ENCODE assay signal across 24 mouse cellular contexts in genomic region chr2:6543650-6544049, GRCm38 (mm10).
DNase-seq lines count a peak whose midpoint lies in the region; ATAC-seq and TF ChIP-seq lines count a peak whose summit lies in the region.
"Had no signal": no experiment of that assay in that cellular context is flagged by ENCODE, and none has a peak within 500 bp of the region (broad histone marks: within the 10 kb centered on the region; RNA-seq: fewer than 3 reads in every experiment).

No protein-coding gene starts in this region.

- no peak overlapping the region for H3K4me3 ChIP-seq in layer of hippocampus, adult 2 months
- peak overlapping the region in 1 of 3 experiments; percentile 43 for H3K4me3 ChIP-seq in CH12.LX (replicated peaks in 1 of 3; ENCODE audit: low read depth in 2 of 3, low read length in 2 of 3, poor library complexity in 1 of 3)
- H3K4me3 ChIP-seq in ES-E14 (ENCODE audit: insufficient read depth in 1 of 2, low read depth in 1 of 2, low read length in 2 of 2, poor library complexity in 1 of 2, severe bottlenecking in 1 of 2): no peak overlapping the region
- H3K4me3 ChIP-seq: forebrain, embryonic 10.5 days; forebrain, embryonic 13.5 days; heart, adult 2 months; heart, embryonic 10.5 days; heart, embryonic 13.5 days; hindbrain, embryonic 12.5 days; hindbrain, embryonic 15.5 days had no signal

- TF ChIP-seq CTCF in layer of hippocampus, adult 2 months (conservative IDR thresholded peaks at IDR 0.05): no peak
- TF ChIP-seq CTCF in CH12.LX (conservative IDR thresholded peaks at IDR 0.05 in 1 of 2, IDR thresholded peaks at IDR 0.05 in 1 of 2; ENCODE audit: low read depth in 2 of 2, low read length in 2 of 2): no peak

- H3K27me3 ChIP-seq in CH12.LX (replicated peaks): no peaks in the 10 kb centered on the region
- H3K27me3 ChIP-seq: forebrain, embryonic 13.5 days; heart, embryonic 13.5 days; hindbrain, embryonic 12.5 days; hindbrain, embryonic 15.5 days; Patski had no signal

- no peak for DNase-seq in layer of hippocampus, adult 2 months (ENCODE audit: low spot score in 2 of 2)
- no peak for DNase-seq in layer of hippocampus, postnatal 25 days (ENCODE audit: extremely low spot score in 1 of 2, low spot score in 1 of 2)
- DNase-seq in right cerebral cortex, postnatal 25 days: peak; percentile 2
- DNase-seq in right cerebral cortex, postnatal 36 days (ENCODE audit: low spot score in 2 of 2): no peak
- no peak for DNase-seq in CH12.LX (ENCODE audit: extremely low read depth)
- DNase-seq in ES-E14 (ENCODE audit: low read depth, low spot score): no peak
- DNase-seq: adrenal gland, postnatal 10 days; adrenal gland, postnatal 36 days; cerebellum, adult 18-20 months; cerebellum, adult 9-10 months; cerebellum, postnatal 14 days; gastrocnemius, postnatal 25 days; heart, adult 2 months; heart, postnatal 14 days had no signal

- dilution Hi-C loops in CH12.LX (cut with MboI; ENCODE audit: extremely low pct_ligation_motif_present, extremely low pct_unique_long_range_greater_than_20kb, low sequenced_read_pairs): no loop called here

- TF ChIP-seq POLR2A in CH12.LX (IDR thresholded peaks at IDR 0.05; ENCODE audit: low read depth, low read length): no peak

- no peak for TF ChIP-seq RAD21 in CH12.LX (IDR thresholded peaks at IDR 0.05; ENCODE audit: low read depth, low read length)

- no peaks in the 10 kb centered on the region; the same call in 1 of the 2 replicates for H3K79me2 ChIP-seq in CH12.LX (replicated peaks; ENCODE audit: control insufficient read depth, extremely low read depth, insufficient read depth, poor library complexity, severe bottlenecking)

- H3K4me1 ChIP-seq in CH12.LX (ENCODE audit: control insufficient read depth in 1 of 2, insufficient read depth in 2 of 2): peaks cover 19 to 88% of the 10 kb centered on the region in 2 experiments
- peaks cover 2 to 6% of the 10 kb centered on the region in 2 experiments; a peak in 1 of 4 replicates for H3K4me1 ChIP-seq in ES-E14 (ENCODE audit: control insufficient read depth in 2 of 2, insufficient read depth in 2 of 2, low read length in 2 of 2, poor library complexity in 1 of 2)

- peak overlapping the region; percentile 46 for H3K9ac ChIP-seq in CH12.LX (ENCODE audit: insufficient read depth, low read depth)
- no peak overlapping the region for H3K9ac ChIP-seq in ES-E14 (ENCODE audit: insufficient read depth, low read depth, low read length, poor library complexity, severe bottlenecking)
- H3K9ac ChIP-seq: forebrain, embryonic 13.5 days; heart, embryonic 13.5 days; hindbrain, embryonic 12.5 days; hindbrain, embryonic 15.5 days had no signal

- peak overlapping the region; percentile 33 for H3K4me2 ChIP-seq in CH12.LX (ENCODE audit: insufficient read depth, low read depth, poor library complexity, severe bottlenecking)
- H3K4me2 ChIP-seq: forebrain, embryonic 13.5 days; heart, embryonic 13.5 days; hindbrain, embryonic 12.5 days; hindbrain, embryonic 15.5 days had no signal

- 0 out of 2 replicates have a peak overlapping the region, but pooled peaks have one; percentile 33 for H3K27ac ChIP-seq in layer of hippocampus, adult 2 months
- H3K27ac ChIP-seq in CH12.LX (ENCODE audit: insufficient read depth, low read depth) (peak overlapping the region; percentile 96), ES-E14 (ENCODE audit: insufficient read depth, low read depth, low read length, poor library complexity, severe bottlenecking) (no peak overlapping the region)
- H3K27ac ChIP-seq: forebrain, embryonic 10.5 days; forebrain, embryonic 13.5 days; heart, adult 2 months; heart, embryonic 10.5 days; heart, embryonic 13.5 days; hindbrain, embryonic 12.5 days; hindbrain, embryonic 15.5 days had no signal

- no peak for ATAC-seq in inflammation-experienced regulatory T-cells, adult 6 months
- ATAC-seq: CD4-positive, CD25-positive, alpha-beta regulatory T cell, adult 4 months; forebrain, embryonic 13.5 days; Patski had no signal

- in situ Hi-C loops in CH12.LX (cut with MboI; ENCODE audit: low pct_ligation_motif_present, low pct_unique_long_range_greater_than_20kb, low sequenced_read_pairs): no loop called here
- in situ Hi-C loops in ES-E14 (cut with MboI; ENCODE audit: low sequenced_read_pairs in 2 of 2, unreplicated experiment in 2 of 2): no loop called here

- H3K9me3 ChIP-seq in CH12.LX (replicated peaks; ENCODE audit: low read length) (no peaks in the 10 kb centered on the region), ES-E14 (ENCODE audit: control insufficient read depth, insufficient read depth, low read depth, low read length) (no peaks in the 10 kb centered on the region)
- H3K9me3 ChIP-seq: forebrain, embryonic 10.5 days; forebrain, embryonic 13.5 days; G1E; heart, embryonic 10.5 days; heart, embryonic 13.5 days; hindbrain, embryonic 12.5 days; hindbrain, embryonic 15.5 days had no signal

- no peak for TF ChIP-seq EP300 in CH12.LX (IDR thresholded peaks at IDR 0.05; ENCODE audit: low read length)

- H3K36me3 ChIP-seq in CH12.LX (replicated peaks in 1 of 2; ENCODE audit: control insufficient read depth in 1 of 2, insufficient read depth in 1 of 2, low read length in 1 of 2) (peaks cover 14 to 26% of the 10 kb centered on the region in 2 experiments), ES-E14 (ENCODE audit: control insufficient read depth, insufficient read depth, low read length, poor library complexity, severe bottlenecking) (no peaks in the 10 kb centered on the region)
- H3K36me3 ChIP-seq: G1E; heart, embryonic 10.5 days; hindbrain, embryonic 12.5 days; hindbrain, embryonic 15.5 days had no signal

TF ChIP-seq in CH12.LX, 34 proteins besides CTCF, POLR2A, EP300 and RAD21:
- TF ChIP-seq CHD1 (IDR thresholded peaks at IDR 0.05; ENCODE audit: low read depth, low read length) (no peak), TBP (conservative IDR thresholded peaks at IDR 0.05; ENCODE audit: low read depth, low read length) (no peak), ZNF384 (IDR thresholded peaks at IDR 0.05; ENCODE audit: low read depth, low read length) (no peak), JUN (IDR thresholded peaks at IDR 0.05; ENCODE audit: insufficient read depth, low read depth, low read length) (no peak), SIN3A (IDR thresholded peaks at IDR 0.05; ENCODE audit: low read length) (no peak), ZMIZ1 (IDR thresholded peaks at IDR 0.05; ENCODE audit: low read depth, low read length) (no peak), ZKSCAN1 (IDR thresholded peaks at IDR 0.05; ENCODE audit: borderline replicate concordance, low read depth, low read length) (no peak), POLR2AphosphoS2 (IDR thresholded peaks at IDR 0.05; ENCODE audit: low read depth, low read length) (no peak), USF1 (IDR thresholded peaks at IDR 0.05; ENCODE audit: low read depth, low read length) (no peak)

TF ChIP-seq in ES-E14, 5 proteins besides CTCF, POLR2A, EP300 and RAD21:
- TF ChIP-seq CHD2 (IDR thresholded peaks at IDR 0.05; ENCODE audit: low read depth, low read length) (no peak), MAFK (IDR thresholded peaks at IDR 0.05; ENCODE audit: insufficient read depth, low read depth, low read length) (peak; percentile 59; the same call in 1 of the 2 replicates)
